Mouse (Mus musculus): ENCODE measurements at regions not wholly inside any gene's neighbourhood (a gene's known extent, or its start where the extent isn't known, plus 50 kb on each side); places are given as distances from the start of the nearest gene placed in this dataset.

DNA sequence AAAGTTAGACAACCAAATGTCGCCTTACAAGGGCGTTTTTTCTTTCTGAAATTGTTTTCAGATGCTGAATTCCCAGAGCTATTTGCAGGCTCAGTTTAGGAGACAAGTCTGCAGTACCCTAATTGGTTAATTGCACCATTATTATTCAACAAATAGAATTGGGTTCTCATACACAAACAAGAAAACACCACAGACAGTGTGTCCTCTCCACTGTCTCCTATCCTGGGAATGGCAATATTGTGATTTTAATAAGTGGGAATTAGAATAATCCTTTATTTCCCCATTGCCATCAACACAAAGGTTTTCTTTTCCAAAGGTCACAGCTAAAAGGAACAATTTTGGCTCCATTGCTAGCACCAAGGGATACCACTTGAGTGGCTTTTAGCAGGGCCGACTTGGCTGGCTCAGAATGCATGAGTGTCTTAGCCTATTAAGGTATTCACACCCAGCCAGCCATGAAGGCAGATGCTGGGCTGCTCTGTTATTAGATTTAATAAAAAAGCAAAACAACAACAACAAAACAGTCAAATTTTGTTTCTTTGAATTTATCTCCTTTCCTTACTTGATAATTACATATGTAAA lies 53.3 kb upstream of the Luzp2 start:
- TF ChIP-seq CTCF (IDR thresholded peaks at IDR 0.05; ENCODE audit: borderline replicate concordance, insufficient read depth, low read depth, low read length) (no peak), POLR2A (IDR thresholded peaks at IDR 0.05; ENCODE audit: borderline replicate concordance, insufficient read depth, low read length) (no peak)
